Mouse (Mus musculus): ENCODE results near the gene Leng1.

- TF ChIP-seq CTCF (conservative IDR thresholded peaks at IDR 0.05; ENCODE audit: low read length) (no peak), POU5F1 (IDR thresholded peaks at IDR 0.05; ENCODE audit: borderline replicate concordance, low read length) (no peak)
Observed at GRCm38 (mm10) chr7:3703148-3703878, 37.7 kb upstream of the Leng1 start.

All from E14TG2a.4 (cell line).